Mouse (Mus musculus): ENCODE data around the gene Rplp1. TPM values are rescaled to one million over a fixed set of nuclear protein-coding genes. Genes with fewer than 3 reads are reported as not detected.
A peak's percentile ranks its signal among the peaks of the same experiment; 100 is the strongest.

Gene Rplp1
- polyA plus RNA-seq, 1 experiment from 2014 or later, result 935 TPM

DNA sequence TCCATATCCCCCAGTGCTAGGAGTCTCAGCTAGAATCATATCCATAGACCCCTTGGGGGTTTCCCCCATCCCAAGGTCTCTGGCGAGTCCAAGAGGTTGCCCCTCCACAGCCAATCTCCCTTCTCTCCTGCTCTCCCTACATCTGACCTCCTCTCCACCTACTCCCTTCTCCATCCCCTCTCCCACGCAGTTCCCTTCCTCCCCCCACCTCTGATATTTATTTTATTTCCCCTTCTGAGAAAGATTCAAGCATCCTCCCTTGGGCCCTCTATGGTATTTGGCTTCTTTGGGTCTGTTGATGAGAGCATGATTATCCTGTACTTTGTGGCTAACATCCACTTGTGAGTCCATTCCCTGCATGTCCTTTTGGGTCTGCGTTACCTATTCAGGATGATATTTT, 6.0 kb downstream of the Rplp1 start:
- DNase-seq (no peak), ATAC-seq (ENCODE audit: low FRiP score, low TSS enrichment) (no peak)
- Histone ChIP-seq H3K27me3 (ENCODE audit: control insufficient read depth, insufficient read depth, low read length) (no peaks in the 10 kb centered on the region), H3K4me2 (ENCODE audit: low read length) (no peak overlapping the region), H3K4me1 (ENCODE audit: control insufficient read depth, insufficient read depth, low read length) (peaks cover 2% of the 10 kb centered on the region), H3K9ac (replicated peaks; ENCODE audit: low read length) (no peak overlapping the region), H3K36me3 (ENCODE audit: control insufficient read depth, insufficient read depth, low read length) (peaks cover 23% of the 10 kb centered on the region), H3K4me3 (replicated peaks; ENCODE audit: low read depth, low read length) (no peak overlapping the region), H3K27ac (replicated peaks; ENCODE audit: low read depth, low read length) (no peak overlapping the region), H3K9me3 (ENCODE audit: control insufficient read depth, low read length) (no peaks in the 10 kb centered on the region)
- 85% methylated on average over 3 of the region's 3 CpGs for WGBS

DNA sequence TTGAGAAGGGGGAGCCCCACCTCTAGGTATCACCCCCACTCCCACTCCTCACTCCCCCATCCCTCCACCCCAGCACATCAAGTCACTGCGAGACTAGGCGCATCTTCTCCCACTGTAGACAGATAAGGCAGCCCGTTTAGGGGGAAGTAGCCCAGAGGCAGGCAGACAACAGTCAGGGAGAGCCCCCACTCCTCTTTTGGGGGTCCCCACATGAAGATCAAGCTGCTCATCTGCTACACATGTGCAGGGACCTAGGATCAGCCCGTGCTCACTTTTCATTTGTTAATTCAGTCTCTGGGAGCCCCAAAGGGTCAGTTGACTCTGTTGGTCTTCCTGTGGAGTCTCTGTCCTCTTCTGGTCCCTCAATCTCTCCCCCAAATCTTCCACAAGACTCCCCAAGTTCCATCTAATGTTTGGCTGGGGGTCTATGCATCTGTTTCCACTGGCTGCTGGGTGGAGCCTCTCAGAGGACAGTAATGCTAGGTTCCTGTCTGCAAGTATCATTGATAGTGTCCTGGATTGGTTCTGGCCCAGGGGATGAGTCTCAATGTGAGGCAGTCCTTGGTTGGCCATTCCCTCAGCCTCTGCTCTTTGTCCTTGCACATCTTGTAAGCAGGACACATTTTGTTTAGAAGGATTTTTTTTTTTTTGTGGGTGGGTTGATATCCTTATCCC, 6.6 kb downstream of the Rplp1 start:
- WGBS, result 85% methylated on average over 4 of the region's 4 CpGs
- ATAC-seq (ENCODE audit: low FRiP score, low TSS enrichment) (no peak), DNase-seq (no peak)
- peaks cover 20% of the 10 kb centered on the region for H3K36me3 ChIP-seq (ENCODE audit: control insufficient read depth, insufficient read depth, low read length)
- H3K4me3 ChIP-seq (replicated peaks; ENCODE audit: low read depth, low read length), result no peak overlapping the region
- no peak overlapping the region for H3K9ac ChIP-seq (replicated peaks; ENCODE audit: low read length)
- H3K4me1 ChIP-seq (ENCODE audit: control insufficient read depth, insufficient read depth, low read length), result no peaks in the 10 kb centered on the region; the same call in 1 of the 2 replicates
- H3K27me3 ChIP-seq (ENCODE audit: control insufficient read depth, insufficient read depth, low read length), result no peaks in the 10 kb centered on the region
- H3K9me3 ChIP-seq (ENCODE audit: control insufficient read depth, low read length), result no peaks in the 10 kb centered on the region
- H3K4me2 ChIP-seq (ENCODE audit: low read length), result no peak overlapping the region
- H3K27ac ChIP-seq (replicated peaks; ENCODE audit: low read depth, low read length), result no peak overlapping the region

DNA sequence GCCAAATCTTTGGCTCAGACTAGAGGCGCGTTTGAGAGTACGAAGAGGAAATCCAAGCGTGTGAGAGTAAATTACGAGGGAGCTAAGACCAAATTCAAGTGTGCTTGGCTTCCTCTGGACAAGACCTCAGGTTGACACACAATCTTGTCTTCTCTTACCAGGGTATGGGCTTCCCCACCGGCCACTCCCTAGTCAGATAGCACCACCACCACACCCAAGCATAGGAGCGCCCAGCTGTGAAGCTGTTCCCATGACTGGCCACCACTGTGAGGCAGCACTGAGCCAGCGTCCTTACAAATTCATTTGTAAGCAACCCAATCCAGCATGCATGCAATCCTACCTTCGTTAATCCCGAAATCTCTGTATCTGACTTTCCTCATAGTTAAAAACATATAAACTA, 7.4 kb downstream of the Rplp1 start:
- Histone ChIP-seq H3K4me1 (ENCODE audit: control insufficient read depth, insufficient read depth, low read length) (peaks cover 8% of the 10 kb centered on the region), H3K27ac (replicated peaks; ENCODE audit: low read depth, low read length) (no peak overlapping the region), H3K4me2 (ENCODE audit: low read length) (no peak overlapping the region), H3K4me3 (replicated peaks; ENCODE audit: low read depth, low read length) (no peak overlapping the region), H3K9ac (replicated peaks; ENCODE audit: low read length) (no peak overlapping the region), H3K9me3 (ENCODE audit: control insufficient read depth, low read length) (no peaks in the 10 kb centered on the region), H3K36me3 (ENCODE audit: control insufficient read depth, insufficient read depth, low read length) (peaks cover 11% of the 10 kb centered on the region), H3K27me3 (ENCODE audit: control insufficient read depth, insufficient read depth, low read length) (no peaks in the 10 kb centered on the region)
- DNase-seq (no peak), ATAC-seq (ENCODE audit: low FRiP score, low TSS enrichment) (no peak)
- WGBS, result 71% methylated on average over 10 of the region's 10 CpGs

DNA sequence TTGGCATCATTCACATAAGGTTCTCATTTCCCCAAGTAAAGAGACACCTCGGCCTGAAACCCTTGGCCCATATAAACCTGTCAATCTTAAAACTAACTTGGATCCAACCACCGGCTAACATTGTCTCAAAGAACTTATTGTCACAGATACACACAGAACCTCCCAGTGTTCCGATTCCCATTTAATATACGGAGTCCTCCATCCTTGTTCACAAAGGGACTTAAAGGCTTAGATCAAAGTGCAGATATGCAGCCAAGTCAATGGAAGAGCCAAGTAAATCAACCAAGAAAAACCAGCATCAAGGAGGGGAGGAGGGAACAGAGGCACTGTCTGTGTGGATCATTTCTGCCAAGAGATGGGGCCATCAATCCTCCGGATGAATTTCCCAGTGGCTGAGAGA, 8.8 kb downstream of the Rplp1 start:
- 68% methylated on average over 5 of the region's 5 CpGs for WGBS
- H3K4me1 ChIP-seq (ENCODE audit: control insufficient read depth, insufficient read depth, low read length), result peaks cover 13% of the 10 kb centered on the region
- H3K36me3 ChIP-seq (ENCODE audit: control insufficient read depth, insufficient read depth, low read length), result no peaks in the 10 kb centered on the region
- no peak overlapping the region for H3K9ac ChIP-seq (replicated peaks; ENCODE audit: low read length)
- no peaks in the 10 kb centered on the region for H3K9me3 ChIP-seq (ENCODE audit: control insufficient read depth, low read length)
- ATAC-seq (ENCODE audit: low FRiP score, low TSS enrichment) (no peak), DNase-seq (no peak)
- H3K27ac ChIP-seq (replicated peaks; ENCODE audit: low read depth, low read length), result no peak overlapping the region
- H3K4me3 ChIP-seq (replicated peaks; ENCODE audit: low read depth, low read length), result no peak overlapping the region
- H3K4me2 ChIP-seq (ENCODE audit: low read length), result no peak overlapping the region
- H3K27me3 ChIP-seq (ENCODE audit: control insufficient read depth, insufficient read depth, low read length), result no peaks in the 10 kb centered on the region

DNA sequence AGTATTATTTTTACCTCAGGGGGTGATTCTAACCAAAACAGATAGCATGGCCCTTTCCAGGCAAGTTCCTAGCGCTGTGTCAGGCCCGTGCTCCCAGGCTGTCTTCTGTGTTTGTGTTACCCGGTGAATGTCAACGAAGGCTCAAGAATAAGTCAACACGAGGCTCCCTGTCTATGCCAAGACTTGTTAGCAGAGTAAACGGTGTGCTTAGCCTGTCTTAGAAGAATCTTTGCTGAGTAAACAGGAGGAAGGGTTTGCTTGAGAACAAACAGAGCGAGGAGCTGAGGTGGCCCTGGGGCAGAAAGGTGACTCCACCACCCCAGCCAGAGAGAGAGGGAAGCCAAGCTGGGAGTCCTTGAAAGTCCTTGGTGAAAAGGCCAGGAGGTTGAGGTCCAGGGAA, 10.1 kb downstream of the Rplp1 start:
- ATAC-seq (ENCODE audit: low FRiP score, low TSS enrichment) (no peak), DNase-seq (no peak)
- no peak overlapping the region for H3K9ac ChIP-seq (replicated peaks; ENCODE audit: low read length)
- H3K4me2 ChIP-seq (ENCODE audit: low read length), result no peak overlapping the region
- peaks cover 13% of the 10 kb centered on the region for H3K4me1 ChIP-seq (ENCODE audit: control insufficient read depth, insufficient read depth, low read length)
- H3K4me3 ChIP-seq (replicated peaks; ENCODE audit: low read depth, low read length), result no peak overlapping the region
- H3K27ac ChIP-seq (replicated peaks; ENCODE audit: low read depth, low read length), result no peak overlapping the region
- H3K27me3 ChIP-seq (ENCODE audit: control insufficient read depth, insufficient read depth, low read length), result 0 out of 2 replicates have a peak, but pooled peaks cover 4% of the 10 kb centered on the region
- 73% methylated on average over 7 of the region's 7 CpGs for WGBS
- H3K9me3 ChIP-seq (ENCODE audit: control insufficient read depth, low read length), result no peaks in the 10 kb centered on the region
- no peaks in the 10 kb centered on the region for H3K36me3 ChIP-seq (ENCODE audit: control insufficient read depth, insufficient read depth, low read length)

DNA sequence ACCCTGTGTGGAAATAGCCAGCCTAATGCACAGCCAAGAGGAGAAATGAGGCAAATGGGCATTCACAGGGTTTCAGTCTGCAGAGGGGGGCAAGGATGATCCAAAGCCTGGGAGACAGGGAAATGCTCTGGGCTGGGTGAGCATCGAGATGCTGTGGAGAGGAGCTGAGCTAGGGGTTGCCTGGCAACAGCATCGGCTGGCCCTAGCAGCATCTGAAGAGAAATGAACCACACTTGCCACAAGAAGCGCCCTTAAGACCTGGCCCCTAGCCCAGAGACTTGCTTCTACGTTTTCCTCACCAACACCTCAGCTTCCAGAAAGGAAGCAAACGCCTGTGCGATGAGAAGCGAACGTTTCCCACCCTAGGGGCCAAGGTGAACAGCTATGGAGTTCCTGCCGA, 11.9 kb downstream of the Rplp1 start:
- Histone ChIP-seq H3K9me3 (ENCODE audit: control insufficient read depth, low read length) (no peaks in the 10 kb centered on the region), H3K4me2 (ENCODE audit: low read length) (no peak overlapping the region), H3K9ac (replicated peaks; ENCODE audit: low read length) (no peak overlapping the region; the same call in 1 of the 2 replicates), H3K36me3 (ENCODE audit: control insufficient read depth, insufficient read depth, low read length) (no peaks in the 10 kb centered on the region), H3K27me3 (ENCODE audit: control insufficient read depth, insufficient read depth, low read length) (0 out of 2 replicates have a peak, but pooled peaks cover 8% of the 10 kb centered on the region), H3K4me3 (replicated peaks; ENCODE audit: low read depth, low read length) (no peak overlapping the region), H3K27ac (replicated peaks; ENCODE audit: low read depth, low read length) (peak overlapping the region; percentile 26; the same call in 1 of the 2 replicates), H3K4me1 (ENCODE audit: control insufficient read depth, insufficient read depth, low read length) (peaks cover 13% of the 10 kb centered on the region)
- WGBS, result 40% methylated on average over 9 of the region's 9 CpGs
- no peak for ATAC-seq (ENCODE audit: low FRiP score, low TSS enrichment)
- peak; percentile 75 for DNase-seq

DNA sequence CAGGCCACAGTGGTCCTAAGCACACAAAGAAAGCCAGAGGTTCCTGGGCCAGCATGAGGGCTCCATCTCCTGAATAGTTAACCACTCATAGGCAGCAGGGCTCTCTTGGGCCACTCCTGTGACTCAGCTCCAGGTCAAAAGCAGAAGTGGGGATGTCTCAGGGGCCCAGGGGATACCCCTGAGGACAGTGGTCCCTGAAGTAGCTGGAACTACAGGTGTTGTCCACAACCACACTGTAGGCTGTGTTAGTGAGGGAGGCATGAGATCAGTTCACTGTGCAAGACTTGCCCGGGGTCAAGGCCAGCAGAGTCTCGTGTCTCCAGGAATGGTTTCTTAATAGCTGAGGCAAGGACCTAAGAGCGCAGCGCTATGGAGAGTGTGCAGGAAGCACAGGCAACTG, 12.8 kb downstream of the Rplp1 start:
- Histone ChIP-seq H3K4me3 (replicated peaks; ENCODE audit: low read depth, low read length) (no peak overlapping the region), H3K4me1 (ENCODE audit: control insufficient read depth, insufficient read depth, low read length) (peaks cover 13% of the 10 kb centered on the region), H3K9ac (replicated peaks; ENCODE audit: low read length) (no peak overlapping the region), H3K27ac (replicated peaks; ENCODE audit: low read depth, low read length) (no peak overlapping the region), H3K4me2 (ENCODE audit: low read length) (no peak overlapping the region), H3K27me3 (ENCODE audit: control insufficient read depth, insufficient read depth, low read length) (0 out of 2 replicates have a peak, but pooled peaks cover 8% of the 10 kb centered on the region), H3K9me3 (ENCODE audit: control insufficient read depth, low read length) (no peaks in the 10 kb centered on the region), H3K36me3 (ENCODE audit: control insufficient read depth, insufficient read depth, low read length) (no peaks in the 10 kb centered on the region)
- ATAC-seq (ENCODE audit: low FRiP score, low TSS enrichment) (no peak), DNase-seq (no peak)
- WGBS, result 83% methylated on average over 4 of the region's 4 CpGs

DNA sequence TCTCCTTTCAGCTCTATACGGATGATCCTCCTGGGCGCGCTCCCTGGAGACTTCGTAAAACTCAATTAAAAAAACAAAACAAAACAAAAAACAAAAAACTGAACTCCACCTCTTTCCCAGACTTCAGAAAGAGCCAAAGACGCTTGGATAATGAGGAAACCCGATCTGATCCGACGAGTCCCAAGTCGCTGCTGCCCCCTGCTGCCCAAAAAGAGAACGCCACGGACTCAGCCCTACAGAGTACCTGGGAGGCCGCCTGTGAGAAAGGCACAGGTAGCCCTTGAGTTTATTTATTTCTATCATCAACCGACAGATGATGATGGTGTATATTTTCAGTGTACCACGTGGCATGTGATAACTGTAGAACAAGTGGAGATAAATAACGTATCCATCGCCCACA, 14.5 kb downstream of the Rplp1 start:
- Histone ChIP-seq H3K27me3 (ENCODE audit: control insufficient read depth, insufficient read depth, low read length) (0 out of 2 replicates have a peak, but pooled peaks cover 8% of the 10 kb centered on the region), H3K9ac (replicated peaks; ENCODE audit: low read length) (no peak overlapping the region), H3K4me3 (replicated peaks; ENCODE audit: low read depth, low read length) (no peak overlapping the region), H3K9me3 (ENCODE audit: control insufficient read depth, low read length) (no peaks in the 10 kb centered on the region), H3K27ac (replicated peaks; ENCODE audit: low read depth, low read length) (no peak overlapping the region), H3K4me2 (ENCODE audit: low read length) (0 out of 2 replicates have a peak overlapping the region, but pooled peaks have one; percentile 13), H3K4me1 (ENCODE audit: control insufficient read depth, insufficient read depth, low read length) (peaks cover 13% of the 10 kb centered on the region), H3K36me3 (ENCODE audit: control insufficient read depth, insufficient read depth, low read length) (no peaks in the 10 kb centered on the region)
- no peak; the same call in 1 of the 2 replicates for ATAC-seq (ENCODE audit: low FRiP score, low TSS enrichment)
- WGBS, result 6% methylated on average over 16 of the region's 16 CpGs
- DNase-seq, result peak; percentile 94

DNA sequence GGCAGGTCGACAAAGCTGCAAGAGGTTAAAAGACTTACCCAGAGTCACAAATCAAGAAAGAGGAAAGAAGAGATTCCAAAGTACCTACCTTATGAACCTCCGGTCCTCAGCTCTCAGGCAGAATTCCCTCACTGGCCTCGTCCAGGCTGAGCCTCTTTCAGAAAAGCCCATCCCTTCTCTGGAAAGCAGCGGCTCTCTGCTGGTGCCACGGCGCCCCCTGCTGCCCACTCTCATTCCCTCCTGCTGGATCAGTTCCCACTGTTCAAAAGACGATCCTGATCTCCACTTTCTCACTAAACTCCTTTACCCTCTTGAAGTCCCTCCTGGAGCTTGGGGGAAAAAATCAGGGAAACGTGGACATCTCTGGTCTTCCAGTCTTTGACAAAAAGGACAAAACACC, 15.9 kb downstream of the Rplp1 start:
- Histone ChIP-seq H3K9ac (replicated peaks; ENCODE audit: low read length) (no peak overlapping the region), H3K4me2 (ENCODE audit: low read length) (no peak overlapping the region), H3K27ac (replicated peaks; ENCODE audit: low read depth, low read length) (no peak overlapping the region), H3K27me3 (ENCODE audit: control insufficient read depth, insufficient read depth, low read length) (0 out of 2 replicates have a peak, but pooled peaks cover 8% of the 10 kb centered on the region), H3K4me3 (replicated peaks; ENCODE audit: low read depth, low read length) (no peak overlapping the region), H3K4me1 (ENCODE audit: control insufficient read depth, insufficient read depth, low read length) (peaks cover 13% of the 10 kb centered on the region), H3K9me3 (ENCODE audit: control insufficient read depth, low read length) (no peaks in the 10 kb centered on the region), H3K36me3 (ENCODE audit: control insufficient read depth, insufficient read depth, low read length) (no peaks in the 10 kb centered on the region)
- DNase-seq (peak; percentile 94), ATAC-seq (ENCODE audit: low FRiP score, low TSS enrichment) (peak; percentile 24; the same call in 1 of the 2 replicates)
- 3% methylated on average over 8 of the region's 8 CpGs for WGBS
